Mouse (Mus musculus) urinary bladder, postnatal 10 days (tissue): Measurements from ENCODE around the gene Spg20.

Experiments used
- DNase-seq: peaks from one replicate; pipeline ENCODE4 v3.0.0; 2022; ENCODE audit warnings: low spot score

Spg20 gene

DNA sequence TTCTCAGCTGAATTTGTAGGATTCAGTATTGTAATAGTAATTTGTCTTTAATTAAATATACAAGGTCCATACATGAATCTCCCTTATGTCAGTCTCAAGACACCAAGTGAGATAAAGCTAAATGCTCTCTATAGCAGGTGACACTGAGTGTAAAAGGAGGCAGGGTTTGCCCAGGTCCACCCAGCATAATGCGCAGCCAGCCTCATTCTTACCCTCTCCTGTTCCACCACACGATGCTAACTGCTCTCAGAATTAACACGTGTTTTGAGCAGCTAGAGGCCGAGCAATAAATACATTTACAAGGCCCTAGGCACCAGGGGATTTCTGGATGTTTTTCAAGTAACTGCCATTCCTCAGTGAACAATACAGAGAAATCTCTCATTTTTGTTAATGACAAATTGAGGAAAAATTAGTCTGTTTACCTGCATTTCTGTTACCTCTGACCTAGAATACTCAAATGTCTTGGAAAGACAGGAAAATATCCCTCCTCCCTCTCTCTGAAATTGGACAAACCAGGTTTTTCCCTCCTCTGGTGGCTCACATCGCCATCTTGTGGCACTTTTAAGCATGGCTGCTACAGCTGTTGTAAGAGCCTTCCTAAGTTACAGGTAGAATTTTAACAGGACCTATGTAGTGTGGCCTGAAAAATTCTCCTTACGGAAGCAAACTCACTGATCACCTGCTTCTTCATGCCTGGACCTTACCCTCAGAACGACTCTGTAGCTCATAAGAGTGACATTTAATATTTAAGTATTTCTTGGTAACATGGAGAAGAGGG, 39.9 kb downstream of the Spg20 start:
- DNase-seq: peak; percentile 24

DNA sequence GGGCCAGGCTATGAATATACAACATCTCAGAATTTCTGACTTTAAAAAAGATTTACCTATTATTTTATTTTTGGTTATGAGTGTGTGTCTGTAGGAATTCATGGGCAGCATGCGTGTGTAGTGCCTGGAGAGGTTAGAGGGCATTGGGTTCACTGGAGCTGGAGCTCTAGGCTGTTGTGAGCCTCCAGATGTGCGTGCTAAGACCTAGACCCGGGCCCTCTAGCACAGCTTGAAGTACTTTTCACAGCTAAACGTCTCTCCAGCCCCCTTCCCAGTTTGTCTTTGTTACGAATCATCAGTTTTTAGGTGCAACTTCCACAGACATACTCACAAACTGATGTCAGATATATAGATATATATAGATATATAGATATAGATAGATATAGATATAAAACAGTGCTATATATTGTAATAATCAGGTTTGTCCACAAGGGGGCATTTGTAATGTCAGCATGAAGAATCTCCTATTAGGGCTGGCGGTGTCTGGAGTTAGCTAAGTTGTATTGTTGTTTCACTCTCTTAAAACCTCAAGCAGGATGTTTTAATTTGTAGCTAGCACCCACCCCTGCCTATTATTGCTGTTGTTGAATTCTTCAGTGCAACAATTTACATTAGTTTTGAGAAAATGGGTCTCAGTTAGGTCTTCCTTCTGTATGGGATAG, 40.9 kb downstream of the Spg20 start:
- no peak for DNase-seq

DNA sequence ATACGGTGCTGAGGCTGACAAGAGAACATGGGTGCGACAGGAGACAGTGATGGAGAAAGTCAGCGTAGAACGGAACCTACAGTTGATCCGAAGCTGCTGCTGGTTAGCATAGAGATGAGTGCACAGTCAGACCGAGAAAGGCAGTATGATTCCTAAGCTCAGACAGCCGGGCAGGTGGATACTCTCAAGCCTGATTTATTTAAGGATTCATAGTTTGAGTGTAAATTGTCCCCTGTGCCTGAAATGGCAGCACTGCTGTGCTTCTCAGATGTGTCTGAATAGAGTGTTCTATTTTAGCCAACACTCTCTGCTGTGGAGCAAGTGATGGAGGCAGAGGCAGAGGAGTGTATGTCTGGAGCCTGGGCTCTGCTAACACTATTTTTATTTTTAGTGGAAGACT, 42.3 kb downstream of the Spg20 start:
- DNase-seq: no peak

DNA sequence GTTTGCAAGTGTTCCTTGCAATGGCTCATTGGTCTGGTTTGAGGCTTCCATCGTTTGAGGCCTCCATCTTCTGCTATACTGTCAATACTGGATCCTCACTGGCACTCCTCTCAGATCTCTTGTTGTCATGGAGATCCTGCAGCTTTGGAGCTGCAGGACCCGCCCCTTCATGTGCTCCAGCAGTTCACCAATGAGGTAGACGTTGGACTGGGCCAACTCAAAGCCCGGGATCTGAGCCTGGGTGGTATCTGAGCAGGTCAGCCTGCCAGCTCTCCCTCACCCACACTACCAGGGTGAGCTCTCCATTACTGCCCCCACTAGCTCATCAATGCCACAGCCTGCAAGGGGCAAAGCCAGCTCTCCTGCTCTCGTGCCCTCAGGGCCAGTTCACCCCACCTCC, 45.5 kb downstream of the Spg20 start:
- no peak for DNase-seq

DNA sequence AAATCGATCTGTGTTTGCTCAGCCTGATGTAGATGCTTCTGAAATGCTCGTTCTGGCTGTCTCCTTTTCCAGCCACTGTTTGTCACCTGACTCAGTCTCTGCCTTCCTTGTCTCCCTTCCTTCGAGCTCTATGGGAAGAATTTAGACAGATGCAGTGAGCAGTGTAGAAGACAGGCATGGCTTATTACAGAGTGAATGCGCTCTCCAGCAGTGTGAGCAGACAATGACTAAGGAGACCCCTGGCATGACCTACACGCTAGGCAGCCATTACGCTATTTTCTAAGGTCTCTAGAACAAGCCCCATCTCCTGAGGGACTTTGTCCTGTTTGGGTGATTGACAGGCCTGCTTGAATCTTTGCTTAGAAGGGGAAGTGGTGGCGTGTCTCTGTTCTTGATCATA, 49.2 kb downstream of the Spg20 start:
- DNase-seq: no peak

DNA sequence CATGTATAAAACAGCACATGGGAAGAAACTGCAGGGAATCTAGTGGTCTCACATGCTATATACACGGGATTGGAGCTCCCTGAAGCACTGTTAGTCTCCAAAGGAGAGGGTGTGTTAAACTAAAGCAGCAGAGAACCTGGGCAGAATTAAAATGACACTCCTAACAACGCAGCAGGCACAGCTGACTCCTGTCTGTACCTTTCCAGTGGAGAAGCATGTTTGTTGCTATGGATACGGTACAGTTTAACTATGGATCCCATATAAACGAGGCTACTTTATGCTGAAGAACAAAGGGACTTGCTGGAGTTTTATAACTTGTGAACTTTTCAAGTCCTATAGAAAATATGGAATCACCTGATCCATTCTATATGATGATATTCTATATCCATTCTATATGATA, 51.6 kb downstream of the Spg20 start:
- no peak for DNase-seq

DNA sequence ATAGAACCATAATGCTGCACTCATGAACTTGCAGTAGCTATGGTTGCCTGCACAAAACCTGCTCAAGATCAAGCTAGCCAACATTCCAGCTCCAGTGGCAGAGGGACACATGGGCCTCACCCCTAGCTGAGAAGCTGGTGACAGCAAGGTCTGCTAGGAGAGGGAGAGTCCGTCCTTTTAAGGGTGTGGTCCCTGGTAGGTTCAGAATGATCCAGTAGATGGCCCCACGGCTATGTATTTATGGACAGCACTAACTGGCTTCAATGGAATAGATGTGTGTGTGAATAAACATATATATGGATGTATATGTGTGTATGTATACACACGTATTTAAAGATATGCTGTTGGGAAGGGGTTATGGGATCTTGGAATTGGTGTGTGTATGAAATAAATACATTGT, 60.6 kb downstream of the Spg20 start:
- DNase-seq: no peak

DNA sequence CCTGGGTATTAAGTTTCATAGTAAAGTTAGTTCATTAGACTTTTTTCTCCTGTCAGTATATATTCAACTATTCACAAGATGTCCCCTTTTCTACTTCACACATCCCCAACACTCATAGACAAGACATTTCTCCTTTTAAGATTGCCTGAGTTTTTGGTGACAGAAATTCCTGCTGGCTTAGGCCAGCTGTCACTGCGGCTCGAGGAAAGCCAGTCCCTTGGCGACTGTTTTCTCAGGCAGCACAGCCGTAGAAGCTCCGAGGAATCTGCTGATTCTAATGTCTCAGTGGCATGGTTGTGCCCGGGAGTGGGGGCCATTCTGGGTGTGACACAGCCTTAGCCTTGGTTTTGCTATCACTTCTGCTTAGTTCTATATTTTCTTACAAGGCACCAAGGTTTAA, 65.4 kb downstream of the Spg20 start:
- DNase-seq: no peak

DNA sequence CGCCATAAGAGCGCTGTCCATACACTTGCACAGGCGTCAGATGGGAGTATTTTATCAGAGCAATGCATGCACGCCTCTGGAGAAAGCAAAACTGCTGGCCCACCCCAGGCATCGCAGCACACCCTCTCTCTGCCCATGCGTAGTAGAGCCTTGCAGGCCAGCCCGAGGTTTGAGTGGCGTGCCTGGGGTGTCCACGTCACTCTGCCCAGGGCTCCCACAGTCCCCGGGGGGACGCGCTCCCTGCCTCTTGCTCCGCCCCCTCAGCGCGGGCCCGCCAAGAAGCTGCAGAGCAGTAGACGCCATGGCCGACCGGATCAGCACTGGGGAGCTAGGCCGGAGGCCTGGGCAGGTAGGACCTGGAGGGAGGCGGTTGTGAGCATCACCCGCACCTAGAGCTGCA, 69.9 kb downstream of the Spg20 start, which contains the start of gene Sohlh2:
Sohlh2 (plus strand) TSS at position 263 of the 400 bp plus-strand sequence.
- no peak for DNase-seq
